Mouse (Mus musculus): ENCODE measurements around the gene Slamf9. TPM values are rescaled to one million over a fixed set of nuclear protein-coding genes. Genes with fewer than 3 reads are reported as not detected.

Gene Slamf9
- polyA plus RNA-seq, 1 experiment, result 5.5 TPM

GRCm38 (mm10) chr1:172525971-172526370 is 50.8 kb downstream of the Slamf9 start:
- peak overlapping the region; percentile 47 for H3K4me3 ChIP-seq (ENCODE audit: extremely low read depth, insufficient read depth, insufficient read length)

GRCm38 (mm10) chr1:172526380-172527081 is 51.4 kb downstream of the Slamf9 start:
- H3K4me1 ChIP-seq (ENCODE audit: control insufficient read depth, insufficient read depth, insufficient read length), result peaks cover 16% of the 10 kb centered on the region
- no peak for TF ChIP-seq CTCF (IDR thresholded peaks at IDR 0.05; ENCODE audit: extremely low read depth, insufficient read depth, insufficient read length, insufficient replicate concordance)
- no peak for TF ChIP-seq POLR2A (IDR thresholded peaks at IDR 0.05; ENCODE audit: low read depth, low read length)
- H3K4me3 ChIP-seq (ENCODE audit: extremely low read depth, insufficient read depth, insufficient read length), result peak overlapping the region; percentile 47
- no peaks in the 10 kb centered on the region for H3K36me3 ChIP-seq (ENCODE audit: control insufficient read depth, insufficient read depth, low read length)
- no peak for DNase-seq (ENCODE audit: low read depth in 1 of 2, low spot score in 2 of 2)
- no peaks in the 10 kb centered on the region for H3K27me3 ChIP-seq (ENCODE audit: control insufficient read depth, insufficient read depth, low read length)
- H3K27ac ChIP-seq (ENCODE audit: insufficient read depth, low read length), result peak overlapping the region; percentile 45
- 4% methylated on average over 23 of the region's 23 CpGs for WGBS

More at GRCm38 (mm10) chr1:172525971-172526370, 50.8 kb downstream of the Slamf9 start:
- H3K36me3 ChIP-seq (ENCODE audit: control insufficient read depth, insufficient read depth, low read length), result no peaks in the 10 kb centered on the region
- H3K4me1 ChIP-seq (ENCODE audit: control insufficient read depth, insufficient read depth, insufficient read length), result peaks cover 19% of the 10 kb centered on the region
- TF ChIP-seq CTCF (IDR thresholded peaks at IDR 0.05; ENCODE audit: extremely low read depth, insufficient read depth, insufficient read length, insufficient replicate concordance), result no peak
- no peak for TF ChIP-seq POLR2A (IDR thresholded peaks at IDR 0.05; ENCODE audit: low read depth, low read length)
- DNase-seq (ENCODE audit: low read depth in 1 of 2, low spot score in 2 of 2), result no peak
- 18% methylated on average over 7 of the region's 7 CpGs for WGBS
- H3K27me3 ChIP-seq (ENCODE audit: control insufficient read depth, insufficient read depth, low read length), result no peaks in the 10 kb centered on the region
- H3K27ac ChIP-seq (ENCODE audit: insufficient read depth, low read length), result peak overlapping the region; percentile 45; the same call in 1 of the 2 replicates

- H3K36me3 ChIP-seq (ENCODE audit: control insufficient read depth, insufficient read depth, low read length), result no peaks in the 10 kb centered on the region
- no peak overlapping the region for H3K4me3 ChIP-seq (ENCODE audit: extremely low read depth, insufficient read depth, insufficient read length)
- no peaks in the 10 kb centered on the region for H3K27me3 ChIP-seq (ENCODE audit: control insufficient read depth, insufficient read depth, low read length)
- 93% methylated on average over 10 of the region's 10 CpGs for WGBS
- no peak for DNase-seq (ENCODE audit: low read depth in 1 of 2, low spot score in 2 of 2)
- TF ChIP-seq CTCF (IDR thresholded peaks at IDR 0.05; ENCODE audit: extremely low read depth, insufficient read depth, insufficient read length, insufficient replicate concordance) (no peak), POLR2A (IDR thresholded peaks at IDR 0.05; ENCODE audit: low read depth, low read length) (no peak)
- H3K4me1 ChIP-seq (ENCODE audit: control insufficient read depth, insufficient read depth, insufficient read length), result peaks cover 14% of the 10 kb centered on the region
- H3K27ac ChIP-seq (ENCODE audit: insufficient read depth, low read length), result no peak overlapping the region
Observed at GRCm38 (mm10) chr1:172527431-172527830, 52.3 kb downstream of the Slamf9 start.

Other genes with a start within 250 kb of the Slamf9 start
- gene Atp1a4, start 216.9 kb upstream of the Slamf9 start, polyA plus RNA-seq (2012; rRNA removed), result 0.04 TPM in 1 of 2 replicates, not detected in the other
- 117 and 119 TPM in 2 replicates for gene Igsf8, start 213.7 kb upstream of the Slamf9 start, polyA plus RNA-seq (2012; rRNA removed)
- gene Atp1a2, start 177.3 kb upstream of the Slamf9 start, polyA plus RNA-seq (2012; rRNA removed), result 3.1 and 3.9 TPM in 2 replicates
- 2.1 and 3.9 TPM in 2 replicates for gene Kcnj9, start 146.0 kb upstream of the Slamf9 start, polyA plus RNA-seq (2012; rRNA removed)
- 6.7 and 7.3 TPM in 2 replicates for gene Kcnj10, start 134.1 kb upstream of the Slamf9 start, polyA plus RNA-seq (2012; rRNA removed)
- 8.8 and 11.5 TPM in 2 replicates for gene Pigm, start 98.8 kb upstream of the Slamf9 start, polyA plus RNA-seq (2012; rRNA removed)
- gene Igsf9, start 6.4 kb downstream of the Slamf9 start, polyA plus RNA-seq (2012; rRNA removed), result 8.6 and 9.0 TPM in 2 replicates
- gene Tagln2, start 24.7 kb downstream of the Slamf9 start, polyA plus RNA-seq (2012; rRNA removed), result 186 and 208 TPM in 2 replicates
- 0.19 and 0.20 TPM in 2 replicates for gene Cfap45, start 45.4 kb downstream of the Slamf9 start, polyA plus RNA-seq (2012; rRNA removed)
- gene Vsig8, start 80.6 kb downstream of the Slamf9 start, polyA plus RNA-seq (2012; rRNA removed), result 0.09 and 0.29 TPM in 2 replicates
- gene Slamf8, start 115.2 kb downstream of the Slamf9 start, polyA plus RNA-seq (2012; rRNA removed), result 15.8 and 18.6 TPM in 2 replicates
- gene Fcrl6, start 127.2 kb downstream of the Slamf9 start, polyA plus RNA-seq (2012; rRNA removed), result 0.06 TPM in 1 of 2 replicates, not detected in the other
- gene Dusp23, start 157.6 kb downstream of the Slamf9 start, polyA plus RNA-seq (2012; rRNA removed), result 10.4 and 11.4 TPM in 2 replicates
- gene Crp, start 222.7 kb downstream of the Slamf9 start, polyA plus RNA-seq (2012; rRNA removed), result 0.07 TPM in 1 of 2 replicates, not detected in the other

All from spleen, adult 2 months (tissue).